Mouse (Mus musculus) right cerebral cortex, postnatal 10 days (tissue): ENCODE results near the gene Plin3.
"Not testable (repeated sequence)": the region's sequence is repeated elsewhere in the genome, so short reads cannot be mapped to it uniquely, and the experiment has no call there.

Source experiments
- DNase-seq, 2 experiments: peaks; one replicate each; pipeline ENCODE4 v3.0.0; 2021; ENCODE audit warnings: low spot score in 2 of 2

Plin3 gene

DNA sequence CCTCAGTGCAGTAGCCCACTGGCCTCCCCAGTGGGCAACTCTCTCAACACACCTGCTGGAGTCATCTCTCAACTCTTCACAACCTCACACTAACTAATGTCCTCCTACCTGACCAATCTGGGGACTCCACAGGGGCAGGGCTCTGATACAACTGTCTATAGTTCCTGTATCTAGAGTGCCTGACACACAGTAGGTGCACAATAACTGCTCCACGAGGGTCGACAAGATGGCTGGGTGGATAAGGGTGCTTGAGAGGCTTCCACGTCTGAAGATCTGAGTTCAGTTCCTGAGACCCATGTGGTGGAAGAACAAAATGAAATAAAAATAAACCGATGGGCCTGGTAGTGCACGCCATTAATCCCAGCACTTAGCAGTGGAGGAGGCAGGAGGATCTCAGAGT, 18.7 kb downstream of the Plin3 start:
- no peak for DNase-seq

GRCm38 (mm10) chr17:56273482-56273881, 19.2 kb downstream of the Plin3 start:
- DNase-seq = no peak

DNA sequence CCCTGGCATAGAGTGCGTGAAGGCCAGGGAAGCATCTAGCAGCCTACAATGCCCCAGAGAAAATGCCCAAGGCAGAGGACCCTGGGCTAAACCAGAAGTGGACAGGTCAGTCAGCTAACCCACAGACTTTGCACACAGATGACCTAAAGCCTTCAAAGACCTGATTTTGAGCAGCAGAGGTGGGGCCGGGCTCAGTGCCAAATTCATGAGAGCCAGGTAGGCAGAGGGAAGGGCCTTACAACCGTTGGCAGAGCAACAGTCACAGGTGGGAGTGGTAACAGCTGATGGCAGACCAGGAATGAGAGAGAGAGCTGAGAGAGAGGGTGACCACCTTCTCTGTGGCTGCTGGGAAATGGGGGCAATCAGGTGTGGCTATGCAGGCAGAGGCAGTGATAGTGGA, 20.0 kb downstream of the Plin3 start:
- no peak for DNase-seq

DNA sequence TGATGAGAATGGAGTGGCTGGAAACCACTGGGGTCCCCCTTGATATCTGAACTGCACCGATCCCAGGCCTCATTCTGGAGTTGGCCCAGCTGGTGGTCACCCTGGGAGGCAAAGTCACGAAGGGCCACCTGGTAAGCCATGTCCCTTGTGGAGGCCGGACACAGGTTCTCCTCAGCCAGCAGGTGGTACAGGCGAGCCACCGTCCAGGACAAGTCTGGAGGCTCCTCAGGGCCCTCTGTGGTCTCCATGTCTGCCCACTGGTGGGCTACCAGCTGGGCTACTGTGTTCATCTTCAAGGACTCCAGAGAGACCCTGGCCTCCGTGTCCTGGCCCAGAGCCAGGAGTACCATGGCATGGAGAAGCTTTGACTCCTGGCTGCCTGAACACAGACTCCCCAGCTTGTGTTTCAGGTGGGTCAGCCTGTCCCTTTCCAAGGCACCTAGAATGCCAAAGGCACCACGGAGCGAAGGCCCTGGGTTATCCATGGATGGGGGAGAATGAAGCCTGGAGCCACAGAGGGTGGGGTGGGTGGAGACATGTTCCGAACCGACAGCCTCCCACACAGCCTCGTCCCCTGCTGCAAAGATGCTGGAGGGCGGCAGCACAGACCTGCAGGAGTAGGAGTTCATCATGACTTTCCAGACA, 20.9 kb downstream of the Plin3 start:
- peak in 1 of 2 experiments; percentile 47 for DNase-seq

GRCm38 (mm10) chr17:56269741-56270140, 22.9 kb downstream of the Plin3 start:
- DNase-seq = no peak

- peak; percentile 83 to 89 for DNase-seq
Measured at GRCm38 (mm10) chr17:56269153-56269630, 23.5 kb downstream of the Plin3 start.

DNA sequence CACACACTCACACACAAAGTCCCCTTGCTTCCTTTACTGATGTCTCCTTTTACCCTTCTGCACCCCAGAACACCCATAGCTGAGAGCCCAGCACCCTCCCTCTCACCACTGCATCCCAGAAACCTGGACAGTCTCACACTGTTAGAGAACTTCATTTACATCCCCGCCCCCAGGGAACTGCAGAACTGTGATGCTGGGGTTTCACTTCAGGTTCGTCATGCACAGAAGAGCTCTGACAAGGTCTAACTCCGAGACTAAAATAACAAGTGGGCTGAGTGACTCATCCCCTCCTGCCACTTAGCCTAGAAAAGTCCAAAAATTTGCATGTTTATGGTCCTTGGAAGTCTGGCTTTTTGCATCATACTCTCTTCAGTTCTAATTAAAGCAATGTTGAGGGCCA, 26.4 kb downstream of the Plin3 start:
- DNase-seq = peak; percentile 63 to 80

- DNase-seq = no peak
Measured at GRCm38 (mm10) chr17:56265869-56266268, 26.8 kb downstream of the Plin3 start.

GRCm38 (mm10) chr17:56265011-56265410, 27.7 kb downstream of the Plin3 start:
- no peak for DNase-seq

- peak; percentile 84 to 85 for DNase-seq
Measured at GRCm38 (mm10) chr17:56264020-56264419, 28.7 kb downstream of the Plin3 start.

DNA sequence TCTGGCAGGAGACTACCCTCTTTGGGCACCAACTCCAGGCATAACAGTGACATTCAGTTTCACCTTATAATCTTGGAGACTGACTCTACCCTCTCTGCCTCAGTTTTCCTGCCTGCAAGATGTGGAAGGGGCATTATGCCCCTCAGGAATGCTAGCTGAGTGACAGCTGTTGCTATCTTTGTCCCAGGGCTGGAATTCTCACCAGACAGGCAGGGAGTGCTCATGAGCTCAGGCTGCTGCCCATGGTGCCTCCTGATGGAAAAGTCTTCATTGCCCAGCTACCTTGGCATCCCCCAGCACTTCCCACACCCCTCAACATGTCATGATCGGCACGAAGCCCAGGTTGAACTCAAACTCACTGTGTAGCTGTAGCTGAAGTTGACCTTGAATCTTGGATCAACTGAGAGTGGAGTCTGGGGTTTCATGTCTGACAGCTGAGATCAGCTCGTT, 30.0 kb downstream of the Plin3 start:
- no peak for DNase-seq

DNA sequence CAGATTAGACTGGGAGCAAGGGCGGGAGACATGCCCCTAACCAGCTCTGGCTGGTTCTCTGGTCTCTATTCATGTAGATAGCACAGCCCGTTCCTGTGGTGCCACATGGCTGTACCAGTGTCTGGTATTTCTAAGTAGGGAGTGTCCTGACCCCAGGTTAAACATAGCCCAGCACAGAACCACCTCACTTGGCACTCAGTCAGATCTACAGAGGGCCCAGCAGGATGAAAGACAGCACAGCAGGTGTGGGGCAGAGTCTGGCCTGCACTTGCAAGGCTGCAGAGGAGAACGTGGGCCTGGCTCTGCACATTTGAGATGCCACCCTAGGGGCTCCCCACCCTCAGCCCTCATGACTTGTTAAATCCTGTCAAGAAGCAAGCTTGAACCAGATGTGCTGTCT, 31.5 kb downstream of the Plin3 start:
- DNase-seq = no peak

GRCm38 (mm10) chr17:56259301-56260037, 33.2 kb downstream of the Plin3 start:
- DNase-seq = no peak

GRCm38 (mm10) chr17:56258812-56259211, 33.9 kb downstream of the Plin3 start:
- DNase-seq = not testable (repeated sequence)

DNA sequence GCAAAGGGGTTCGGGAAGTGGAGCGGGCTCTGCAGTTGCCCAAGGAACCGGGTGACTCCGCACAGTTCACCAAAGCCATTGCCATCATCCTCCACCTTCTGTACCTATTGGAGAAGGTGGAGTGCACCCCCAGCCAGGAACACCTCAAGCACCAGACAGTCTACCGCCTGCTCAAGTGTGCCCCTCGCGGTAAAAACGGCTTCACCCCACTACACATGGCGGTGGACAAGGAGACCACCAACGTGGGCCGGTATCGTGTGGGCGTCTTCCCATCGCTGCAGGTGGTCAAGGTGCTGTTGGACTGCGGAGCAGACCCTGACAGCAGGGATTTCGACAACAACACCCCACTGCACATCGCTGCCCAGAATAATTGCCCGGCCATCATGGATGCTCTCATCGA, 34.4 kb downstream of the Plin3 start:
- peak in 1 of 2 experiments; percentile 51 for DNase-seq

- peak; percentile 47 to 63 for DNase-seq
Measured at GRCm38 (mm10) chr17:56257181-56257894, 35.3 kb downstream of the Plin3 start.

DNA sequence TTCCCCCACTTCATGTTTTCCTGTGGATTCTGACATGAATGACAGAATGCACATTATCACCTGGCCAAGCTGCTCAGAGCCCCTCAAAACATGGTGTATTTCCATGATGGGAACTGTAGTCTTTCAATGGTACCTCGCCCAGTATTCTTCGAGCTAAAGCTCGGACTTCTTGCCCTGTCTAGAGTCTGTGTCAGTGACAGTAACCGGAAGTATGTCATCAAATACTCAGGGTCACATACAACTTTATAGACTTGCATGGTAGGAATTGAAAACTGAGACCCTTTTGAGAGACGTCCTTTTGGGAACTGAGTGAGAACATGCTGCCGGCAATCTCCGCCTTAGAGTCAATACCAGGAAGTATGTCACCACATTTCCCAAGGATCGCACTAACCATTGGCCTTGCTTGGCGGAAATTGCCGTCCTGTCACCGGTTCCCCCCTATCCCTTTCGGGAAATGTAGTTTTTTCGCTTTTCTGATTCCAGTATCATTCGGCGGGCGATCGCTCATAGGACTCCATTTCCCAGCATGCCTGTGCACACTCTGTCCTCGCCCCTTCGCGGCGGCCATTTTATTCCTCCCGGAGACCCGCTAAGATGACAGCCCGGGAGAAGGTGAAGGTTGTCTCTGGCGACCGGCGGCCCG, 36.3 kb downstream of the Plin3 start, which contains the start of gene Fem1a:
Gene Fem1a (plus strand): TSS at position 572 of the 643 bp plus-strand sequence.
- peak; percentile 97 to 99 for DNase-seq

DNA sequence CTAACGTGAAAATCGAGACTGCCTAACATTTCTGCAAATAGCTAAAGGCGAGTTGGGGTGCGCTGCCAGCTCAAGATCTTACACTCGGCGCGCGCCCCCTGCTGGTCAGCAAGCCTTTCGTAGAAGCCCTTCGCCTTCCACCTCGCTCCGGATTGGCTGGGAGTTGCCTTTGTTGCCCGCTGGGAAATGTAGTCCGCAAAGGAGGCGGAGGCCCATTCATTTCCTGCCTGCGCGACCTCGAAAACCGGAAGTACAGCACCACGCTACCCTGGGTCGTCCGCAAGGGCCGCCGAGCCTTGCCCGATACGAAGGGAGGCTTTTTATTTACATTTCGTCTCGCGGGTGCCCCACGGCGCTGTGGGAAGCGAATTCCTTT, 36.8 kb downstream of the Plin3 start:
- peak; percentile 99 to 100 for DNase-seq

DNA sequence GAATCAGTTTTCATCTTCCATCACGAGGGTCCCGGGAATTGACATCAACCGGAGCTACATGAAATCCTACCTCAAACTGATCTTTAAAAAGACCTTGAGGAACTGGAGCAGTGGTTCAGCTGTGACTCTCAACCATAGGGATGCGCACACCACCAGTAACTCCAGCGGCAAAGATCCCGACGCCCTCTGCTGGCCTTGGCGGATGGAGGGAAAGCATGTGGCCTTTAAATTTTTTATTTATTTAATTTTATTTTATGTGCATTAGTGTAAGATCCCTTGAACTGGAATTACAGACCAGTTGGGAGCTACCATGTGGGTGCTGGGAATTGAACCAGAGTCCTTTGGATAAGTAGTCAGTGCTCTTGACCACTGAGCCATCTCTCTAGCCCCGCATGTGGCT, 37.2 kb downstream of the Plin3 start:
- peak; percentile 84 for DNase-seq

GRCm38 (mm10) chr17:56254695-56255094, 38.0 kb downstream of the Plin3 start:
- peak in 1 of 2 experiments; percentile 43 for DNase-seq

GRCm38 (mm10) chr17:56251136-56251829, 41.4 kb downstream of the Plin3 start:
- DNase-seq = peak; percentile 77 to 90
